Mouse (Mus musculus) adrenal gland, postnatal 14 days (tissue): Measurements from ENCODE around the gene Bnc2. TPM values are rescaled to one million over a fixed set of nuclear protein-coding genes. Genes with fewer than 3 reads are reported as not detected.

Experiments
- DNase-seq: peaks from one replicate; pipeline ENCODE4 v3.0.0; 2021; ENCODE audit warnings: mixed read lengths
- total RNA-seq: library from RNA; stranded (reverse); gene quantifications from 2 replicates; pipeline ENCODE4 v1.2.3, GENCODE M21; 2021

Bnc2 gene
- total RNA-seq, 1 experiment from 2014 or later: 6.2 TPM

GRCm38 (mm10) chr4:84507551-84507950 is 167.5 kb downstream of the Bnc2 start:
- DNase-seq: no peak

GRCm38 (mm10) chr4:84502581-84503269 is 172.3 kb downstream of the Bnc2 start:
- no peak for DNase-seq

- DNase-seq: no peak
Measured at GRCm38 (mm10) chr4:84500796-84501349, 174.2 kb downstream of the Bnc2 start.

GRCm38 (mm10) chr4:84500259-84500658 is 174.8 kb downstream of the Bnc2 start:
- no peak for DNase-seq

GRCm38 (mm10) chr4:84498469-84498868 is 176.6 kb downstream of the Bnc2 start:
- DNase-seq: no peak

GRCm38 (mm10) chr4:84488323-84488722 is 186.8 kb downstream of the Bnc2 start:
- DNase-seq: no peak

- no peak for DNase-seq
Measured at GRCm38 (mm10) chr4:84482680-84483079, 192.4 kb downstream of the Bnc2 start.

GRCm38 (mm10) chr4:84472643-84473042 is 202.4 kb downstream of the Bnc2 start:
- no peak for DNase-seq

GRCm38 (mm10) chr4:84470106-84470885 is 204.8 kb downstream of the Bnc2 start:
- no peak for DNase-seq

- no peak for DNase-seq
Measured at GRCm38 (mm10) chr4:84469400-84469799, 205.7 kb downstream of the Bnc2 start.

GRCm38 (mm10) chr4:84467722-84468121 is 207.4 kb downstream of the Bnc2 start:
- DNase-seq: no peak

GRCm38 (mm10) chr4:84458218-84458560 is 216.9 kb downstream of the Bnc2 start:
- no peak for DNase-seq

GRCm38 (mm10) chr4:84457512-84458217 is 217.4 kb downstream of the Bnc2 start:
- no peak for DNase-seq

- DNase-seq: no peak
Measured at GRCm38 (mm10) chr4:84456853-84457249, 218.2 kb downstream of the Bnc2 start.

- no peak for DNase-seq
Measured at GRCm38 (mm10) chr4:84456198-84456852, 218.8 kb downstream of the Bnc2 start.

GRCm38 (mm10) chr4:84454493-84454892 is 220.6 kb downstream of the Bnc2 start:
- DNase-seq: no peak

GRCm38 (mm10) chr4:84453586-84453985 is 221.5 kb downstream of the Bnc2 start:
- DNase-seq: no peak

- DNase-seq: no peak
Measured at GRCm38 (mm10) chr4:84452642-84453041, 222.4 kb downstream of the Bnc2 start.

- DNase-seq: no peak
Measured at GRCm38 (mm10) chr4:84449246-84450005, 225.6 kb downstream of the Bnc2 start.

- no peak for DNase-seq
Measured at GRCm38 (mm10) chr4:84433324-84433723, 241.8 kb downstream of the Bnc2 start.

- DNase-seq: no peak
Measured at GRCm38 (mm10) chr4:84431677-84432515, 243.2 kb downstream of the Bnc2 start.
